Mouse (Mus musculus) embryonic facial prominence, embryonic 13.5 days (tissue): ENCODE results near the gene Prlh. TPM values are rescaled to one million over a fixed set of nuclear protein-coding genes. Genes with fewer than 3 reads are reported as not detected.
A peak's percentile ranks its signal among the peaks of the same experiment; 100 is the strongest.

Source experiments
- ATAC-seq: fragments of 200-750 bp; cut with Nextera tagmentation; 2 replicates; pipeline ENCODE4 v1.8.0; 2017; ENCODE audit warnings: low read depth; ENCODE audit not compliant: insufficient number of reproducible peaks, insufficient read depth, low FRiP score, low TSS enrichment
- H3K27ac ChIP-seq: fragments of 300-500 bp; sonication (generic); 2 replicates; pipeline ENCODE4 v1.5.1; 2015; ENCODE audit warnings: moderate library complexity, mild to moderate bottlenecking, inconsistent platforms
- H3K27me3 ChIP-seq: fragments of 300-500 bp; sonication (generic); 2 replicates; pipeline ENCODE4 v1.6.1; 2015; ENCODE audit warnings: mild to moderate bottlenecking, inconsistent platforms
- H3K36me3 ChIP-seq: fragments of 300-500 bp; sonication (generic); 2 replicates; pipeline ENCODE4 v1.6.1; 2015; ENCODE audit warnings: mild to moderate bottlenecking, inconsistent platforms
- H3K4me1 ChIP-seq: fragments of 300-500 bp; sonication (generic); 2 replicates; pipeline ENCODE4 v1.6.1; 2015; ENCODE audit warnings: inconsistent platforms
- H3K4me2 ChIP-seq: fragments of 300-500 bp; sonication (generic); 2 replicates; pipeline ENCODE4 v1.6.1; 2015; ENCODE audit warnings: moderate library complexity, mild to moderate bottlenecking, inconsistent platforms
- H3K4me3 ChIP-seq: fragments of 300-500 bp; sonication (generic); 2 replicates; pipeline ENCODE4 v1.5.1; 2015; ENCODE audit warnings: mild to moderate bottlenecking, inconsistent platforms
- H3K9ac ChIP-seq: fragments of 300-500 bp; sonication (generic); 2 replicates; pipeline ENCODE4 v1.6.1; 2015; ENCODE audit warnings: mild to moderate bottlenecking, inconsistent platforms
- H3K9me3 ChIP-seq: fragments of 300-500 bp; sonication (generic); 2 replicates; pipeline ENCODE4 v1.6.1; 2016; ENCODE audit warnings: inconsistent platforms
- WGBS: fragments of 180-500 bp; shearing (Covaris S2); methylation state at CpG from one replicate; pipeline ENCODE4 v1.1.7; 2015; ENCODE audit warnings: mixed read lengths; 5-methylcytosine and 5-hydroxymethylcytosine counted together
- polyA plus RNA-seq: library from polyadenylated mRNA; unstranded; fragments of >200 nt; fragmentation: Nextera tagmentation; extraction: Ambion mirVana; gene quantifications from 2 replicates; pipeline ENCODE4 v1.2.1, GENCODE M21; 2015

The Prlh gene
- not detected in 2 replicates for polyA plus RNA-seq

DNA sequence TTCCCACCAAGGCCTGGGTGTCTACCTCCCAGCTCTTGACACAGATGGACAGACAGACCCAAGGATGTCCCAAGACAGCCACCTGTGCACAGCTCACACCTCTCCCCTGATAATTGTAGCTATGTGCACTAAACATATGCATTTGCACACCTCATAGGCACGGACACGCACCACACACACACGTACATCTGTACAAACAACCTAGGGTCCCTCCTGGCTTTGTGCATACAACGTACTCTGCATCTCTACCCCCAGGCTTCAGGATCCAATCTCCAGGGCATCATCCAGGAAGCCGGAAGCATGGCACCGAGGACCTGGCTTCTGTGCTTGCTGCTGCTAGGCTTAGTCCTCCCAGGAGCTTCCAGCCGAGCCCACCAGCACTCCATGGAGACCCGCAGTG, at the start of gene Prlh:
TSS of gene Prlh (plus strand) at position 301 of the 400 bp plus-strand sequence.
- Histone ChIP-seq H3K9me3 (no peaks in the 10 kb centered on the region), H3K4me1 (peaks cover 5% of the 10 kb centered on the region), H3K4me2 (no peak within 1 kb of the TSS), H3K4me3 (no peak within 1 kb of the TSS), H3K36me3 (no peaks in the 10 kb centered on the region), H3K9ac (no peak within 1 kb of the TSS), H3K27me3 (0 out of 2 replicates have a peak, but pooled peaks cover 3% of the 10 kb centered on the region), H3K27ac (no peak within 1 kb of the TSS)
- ATAC-seq, result no peak
- WGBS, result 68% methylated on average over 8 of the region's 8 CpGs

DNA sequence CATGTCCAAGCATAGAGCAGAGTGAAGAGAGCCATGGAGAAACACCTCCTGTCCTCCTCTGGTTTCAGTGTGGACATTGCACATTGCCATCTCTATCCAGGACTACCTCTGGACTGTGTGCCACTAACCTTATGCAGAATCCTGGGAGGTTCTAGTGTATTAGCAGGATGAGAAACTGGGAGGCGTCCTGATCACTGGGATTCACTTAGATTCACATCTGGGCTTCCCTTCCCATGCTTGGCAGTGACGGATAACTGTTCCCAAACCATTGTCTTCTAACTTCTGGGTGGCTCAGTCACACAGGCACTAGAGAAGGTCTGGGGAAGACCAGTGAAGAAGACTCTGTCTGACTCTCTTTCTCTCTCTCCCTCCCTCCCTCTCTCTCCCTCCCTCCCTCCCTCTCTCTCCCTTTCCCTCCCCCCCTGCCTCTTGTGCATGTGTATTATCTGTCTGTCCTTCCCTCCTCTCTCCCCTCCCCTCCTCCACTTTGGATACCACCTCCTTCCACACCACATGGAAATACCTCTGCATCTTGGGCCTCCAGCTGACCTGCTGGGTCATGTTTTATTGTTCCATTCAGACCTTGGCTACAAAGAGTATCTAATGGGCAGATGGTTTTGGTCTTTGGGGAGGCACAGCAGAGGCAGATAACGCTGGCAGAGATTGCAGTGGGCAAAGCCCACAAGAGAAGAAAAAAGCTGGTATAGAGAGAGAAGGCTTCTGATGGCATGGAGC, 49.5 kb upstream of the Prlh start:
- Histone ChIP-seq H3K9me3 (no peaks in the 10 kb centered on the region), H3K36me3 (no peaks in the 10 kb centered on the region), H3K4me1 (peaks cover 42% of the 10 kb centered on the region), H3K27ac (peak overlapping the region; percentile 89), H3K4me3 (no peak overlapping the region), H3K27me3 (no peaks in the 10 kb centered on the region), H3K4me2 (peak overlapping the region; percentile 26; the same call in 1 of the 2 replicates), H3K9ac (no peak overlapping the region)
- 49% methylated on average over 3 of the region's 3 CpGs for WGBS
- no peak for ATAC-seq

GRCm38 (mm10) chr1:90903971-90904458, 48.9 kb upstream of the Prlh start:
- 29% methylated on average over 8 of the region's 8 CpGs for WGBS
- no peak for ATAC-seq
- H3K4me3 ChIP-seq, result no peak overlapping the region
- H3K27ac ChIP-seq, result peak overlapping the region; percentile 89
- H3K9ac ChIP-seq, result no peak overlapping the region
- no peaks in the 10 kb centered on the region for H3K27me3 ChIP-seq
- no peaks in the 10 kb centered on the region for H3K36me3 ChIP-seq
- H3K4me2 ChIP-seq, result peak overlapping the region; percentile 26; the same call in 1 of the 2 replicates
- H3K9me3 ChIP-seq, result no peaks in the 10 kb centered on the region
- peaks cover 40% of the 10 kb centered on the region for H3K4me1 ChIP-seq

GRCm38 (mm10) chr1:90904729-90905404, 48.0 kb upstream of the Prlh start:
- 84% methylated on average over 7 of the region's 7 CpGs for WGBS
- no peak for ATAC-seq
- Histone ChIP-seq H3K27me3 (no peaks in the 10 kb centered on the region; the same call in 1 of the 2 replicates), H3K27ac (peak overlapping the region; percentile 89), H3K4me2 (no peak overlapping the region), H3K9ac (no peak overlapping the region), H3K4me3 (no peak overlapping the region), H3K9me3 (no peaks in the 10 kb centered on the region), H3K36me3 (no peaks in the 10 kb centered on the region), H3K4me1 (peaks cover 48% of the 10 kb centered on the region)

DNA sequence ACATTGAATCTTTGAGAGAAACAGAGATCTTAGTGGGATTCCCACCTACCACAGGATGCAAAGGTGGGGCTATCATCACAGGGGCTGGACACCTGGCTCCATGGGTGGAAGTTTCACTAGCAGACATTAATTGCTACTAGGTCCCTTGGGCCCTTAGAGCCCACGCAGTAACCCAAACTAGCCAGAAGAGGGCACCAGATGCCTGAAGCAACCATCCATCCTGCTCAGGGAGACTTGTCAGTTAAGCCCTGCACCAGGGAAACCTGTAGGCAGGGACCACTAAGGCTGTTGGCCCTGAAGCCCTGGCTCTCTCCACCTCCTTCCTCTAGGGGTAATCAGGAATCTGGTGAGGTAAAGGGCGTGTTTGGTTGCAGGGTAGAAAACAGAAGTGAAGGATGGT, 46.6 kb upstream of the Prlh start:
- Histone ChIP-seq H3K27ac (no peak overlapping the region), H3K36me3 (no peaks in the 10 kb centered on the region), H3K4me2 (no peak overlapping the region), H3K4me3 (no peak overlapping the region), H3K4me1 (peaks cover 54% of the 10 kb centered on the region), H3K27me3 (no peaks in the 10 kb centered on the region; the same call in 1 of the 2 replicates), H3K9me3 (no peaks in the 10 kb centered on the region), H3K9ac (no peak overlapping the region)
- no peak for ATAC-seq
- WGBS, result 22% methylated on average over 2 of the region's 2 CpGs

DNA sequence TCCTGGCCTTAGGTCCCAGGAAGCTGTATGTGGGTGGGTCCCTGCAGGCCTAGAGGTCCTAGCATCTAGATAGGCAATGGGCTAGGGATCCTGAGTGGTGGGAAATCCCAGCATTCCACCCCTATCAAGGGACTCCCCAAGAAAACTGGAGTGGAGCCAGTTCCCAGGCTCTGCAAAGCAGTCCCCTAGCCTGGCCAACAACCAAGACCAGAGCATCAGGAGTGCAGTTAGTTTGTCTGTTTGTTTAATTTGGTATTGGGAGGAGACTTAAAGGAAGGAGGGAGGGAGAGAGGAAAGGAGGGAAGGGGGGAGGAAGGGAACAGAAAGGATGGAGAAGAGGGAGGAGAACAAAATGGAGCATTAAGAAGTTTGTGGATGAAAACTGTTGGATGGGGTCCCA, 43.7 kb upstream of the Prlh start:
- Histone ChIP-seq H3K9me3 (no peaks in the 10 kb centered on the region), H3K27me3 (peaks cover 3% of the 10 kb centered on the region; the same call in 1 of the 2 replicates), H3K36me3 (no peaks in the 10 kb centered on the region), H3K9ac (no peak overlapping the region), H3K4me2 (peak overlapping the region; percentile 22; the same call in 1 of the 2 replicates), H3K4me1 (peaks cover 40% of the 10 kb centered on the region), H3K27ac (peak overlapping the region; percentile 52; the same call in 1 of the 2 replicates), H3K4me3 (no peak overlapping the region)
- ATAC-seq, result no peak; the same call in 1 of the 2 replicates

GRCm38 (mm10) chr1:90909631-90910152, 43.2 kb upstream of the Prlh start:
- peaks cover 3% of the 10 kb centered on the region for H3K27me3 ChIP-seq
- H3K27ac ChIP-seq, result peak overlapping the region; percentile 52; the same call in 1 of the 2 replicates
- ATAC-seq, result peak; percentile 58; the same call in 1 of the 2 replicates
- H3K36me3 ChIP-seq, result no peaks in the 10 kb centered on the region
- WGBS, result 35% methylated on average over 17 of the region's 17 CpGs
- no peak overlapping the region for H3K4me3 ChIP-seq
- H3K9ac ChIP-seq, result no peak overlapping the region
- H3K4me1 ChIP-seq, result peaks cover 39% of the 10 kb centered on the region
- no peaks in the 10 kb centered on the region for H3K9me3 ChIP-seq
- peak overlapping the region; percentile 22 for H3K4me2 ChIP-seq

DNA sequence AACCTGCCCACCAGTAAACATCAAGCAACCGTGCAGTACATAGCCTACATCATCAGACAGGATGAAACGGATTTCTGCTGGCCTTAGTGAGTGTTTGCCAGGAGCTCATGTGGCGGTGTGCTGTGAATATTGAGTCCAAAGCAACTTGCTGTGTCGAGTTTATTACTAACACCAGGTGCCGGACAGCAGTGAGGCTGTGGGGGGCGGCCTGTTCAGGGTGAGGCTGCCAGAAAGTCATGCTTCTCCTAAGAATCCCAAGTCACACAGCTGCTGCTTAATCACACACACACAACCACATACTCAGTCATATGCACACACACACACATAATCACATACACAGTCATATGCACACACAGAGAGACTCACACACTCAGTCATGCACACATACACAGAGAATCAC, 39.7 kb upstream of the Prlh start:
- ATAC-seq, result no peak
- H3K9me3 ChIP-seq, result no peaks in the 10 kb centered on the region
- peaks cover 37% of the 10 kb centered on the region for H3K4me1 ChIP-seq
- H3K4me2 ChIP-seq, result no peak overlapping the region
- 60% methylated on average over 6 of the region's 6 CpGs for WGBS
- H3K9ac ChIP-seq, result no peak overlapping the region
- H3K36me3 ChIP-seq, result no peaks in the 10 kb centered on the region
- no peak overlapping the region for H3K4me3 ChIP-seq
- H3K27me3 ChIP-seq, result peaks cover 19% of the 10 kb centered on the region
- no peak overlapping the region for H3K27ac ChIP-seq

- Histone ChIP-seq H3K36me3 (peaks cover 6% of the 10 kb centered on the region), H3K4me1 (peaks cover 23% of the 10 kb centered on the region), H3K4me3 (peak within 1 kb of the TSS; percentile 31), H3K4me2 (peak within 1 kb of the TSS; percentile 61), H3K9me3 (peaks cover 8% of the 10 kb centered on the region), H3K27ac (no peak within 1 kb of the TSS), H3K9ac (peak within 1 kb of the TSS; percentile 64), H3K27me3 (peaks cover 19% of the 10 kb centered on the region)
- no peak for ATAC-seq
- 8% methylated on average over 18 of the region's 18 CpGs for WGBS
Observed at GRCm38 (mm10) chr1:90914948-90915569, 37.8 kb upstream of the Prlh start, which contains the start of gene Mlph. Gene Mlph (plus strand): TSS chr1:90915085.

GRCm38 (mm10) chr1:90917509-90917908, 35.4 kb upstream of the Prlh start:
- Histone ChIP-seq H3K4me1 (peaks cover 19% of the 10 kb centered on the region), H3K36me3 (peaks cover 6% of the 10 kb centered on the region), H3K4me2 (no peak overlapping the region), H3K27ac (no peak overlapping the region), H3K9me3 (peaks cover 11% of the 10 kb centered on the region), H3K9ac (no peak overlapping the region), H3K4me3 (no peak overlapping the region), H3K27me3 (peaks cover 16% of the 10 kb centered on the region)
- 39% methylated on average over 6 of the region's 6 CpGs for WGBS
- no peak for ATAC-seq

GRCm38 (mm10) chr1:90921687-90922086, 31.2 kb upstream of the Prlh start:
- 92% methylated on average over 9 of the region's 9 CpGs for WGBS
- peaks cover 11% of the 10 kb centered on the region for H3K9me3 ChIP-seq
- ATAC-seq, result no peak
- no peak overlapping the region for H3K27ac ChIP-seq
- H3K4me3 ChIP-seq, result no peak overlapping the region
- H3K9ac ChIP-seq, result no peak overlapping the region
- 0 out of 2 replicates have a peak, but pooled peaks cover 3% of the 10 kb centered on the region for H3K4me1 ChIP-seq
- H3K36me3 ChIP-seq, result peaks cover 6% of the 10 kb centered on the region
- 0 out of 2 replicates have a peak, but pooled peaks cover 5% of the 10 kb centered on the region for H3K27me3 ChIP-seq
- no peak overlapping the region for H3K4me2 ChIP-seq
